14 mouse cellular contexts compared by ENCODE assay signal in genomic region chr15:77931689-77932016, GRCm38 (mm10). TPM values are rescaled to one million over a fixed set of nuclear protein-coding genes. Genes with fewer than 3 reads are reported as not detected.
A peak's percentile ranks its signal among the peaks of the same experiment; 100 is the strongest.
DNase-seq lines count a peak whose midpoint lies in the region; ATAC-seq and TF ChIP-seq lines count a peak whose summit lies in the region.
"Had no signal": no experiment of that assay in that cellular context is flagged by ENCODE, and none has a peak within 500 bp of the region (broad histone marks: within the 10 kb centered on the region; RNA-seq: fewer than 3 reads in every experiment).

No protein-coding gene starts in this region.

- in situ Hi-C loops in CH12.LX (cut with MboI; ENCODE audit: low pct_ligation_motif_present, low pct_unique_long_range_greater_than_20kb, low sequenced_read_pairs) = loop anchor here (5.0 kb wide), 1 partner anchor 41 kb away; the partner anchor contains the start of gene Eif3d

- no peak for TF ChIP-seq CTCF in heart, adult 2 months (IDR thresholded peaks at IDR 0.05)
- no peak for TF ChIP-seq CTCF in CH12.LX (conservative IDR thresholded peaks at IDR 0.05 in 1 of 2, IDR thresholded peaks at IDR 0.05 in 1 of 2; ENCODE audit: low read depth in 2 of 2, low read length in 2 of 2)
- TF ChIP-seq CTCF in hindbrain, postnatal 0 days (IDR thresholded peaks at IDR 0.05; ENCODE audit: low read depth) = no peak

- no peaks in the 10 kb centered on the region for H3K36me3 ChIP-seq in heart, adult 2 months (ENCODE audit: control insufficient read depth, insufficient read depth, low read length)
- peaks cover 7 to 11% of the 10 kb centered on the region in 2 experiments for H3K36me3 ChIP-seq in CH12.LX (replicated peaks in 1 of 2; ENCODE audit: control insufficient read depth in 1 of 2, insufficient read depth in 1 of 2, low read length in 1 of 2)
- H3K36me3 ChIP-seq in forebrain, embryonic 11.5 days (ENCODE audit: control insufficient read depth, insufficient read depth, low read length) = no peaks in the 10 kb centered on the region; the same call in 1 of the 2 replicates
- H3K36me3 ChIP-seq in hindbrain, postnatal 0 days (ENCODE audit: insufficient read depth, low read length) = 0 out of 2 replicates have a peak, but pooled peaks cover 1% of the 10 kb centered on the region

- no peaks in the 10 kb centered on the region for H3K27me3 ChIP-seq in heart, adult 2 months (ENCODE audit: control insufficient read depth, insufficient read depth, low read length)
- peaks cover 3% of the 10 kb centered on the region for H3K27me3 ChIP-seq in CH12.LX (replicated peaks)
- no peaks in the 10 kb centered on the region for H3K27me3 ChIP-seq in forebrain, embryonic 11.5 days (ENCODE audit: control insufficient read depth, insufficient read depth, low read length)
- H3K27me3 ChIP-seq in hindbrain, postnatal 0 days (ENCODE audit: insufficient read depth, low read length) = no peaks in the 10 kb centered on the region
- H3K27me3 ChIP-seq: embryonic facial prominence, embryonic 15.5 days; hindbrain, embryonic 15.5 days had no signal

- intact Hi-C loops in heart, adult 2 months (cut with DNase I) = loop anchor here (5.0 to 10.0 kb wide), 2 partner anchors 183 to 241 kb away; partner anchors contain the start of gene Ift27
- intact Hi-C loops in heart, postnatal 10 days (cut with DNase I) = loop anchor here (5.0 kb wide), 2 partner anchors 36 to 186 kb away; no protein-coding TSS in a partner anchor
- intact Hi-C loops in left cerebral cortex, postnatal 25 days (cut with DNase I) = no loop called here

- WGBS in heart, adult 2 months = 36% methylated on average over 6 of the region's 6 CpGs
- WGBS in forebrain, embryonic 11.5 days = 76% methylated on average over 6 of the region's 6 CpGs
- WGBS in hindbrain, postnatal 0 days = 72% methylated on average over 6 of the region's 6 CpGs

- H3K79me2 ChIP-seq in heart, adult 2 months (replicated peaks; ENCODE audit: control insufficient read depth, insufficient read depth, low read length) = no peaks in the 10 kb centered on the region
- peaks cover 11% of the 10 kb centered on the region for H3K79me2 ChIP-seq in CH12.LX (replicated peaks; ENCODE audit: control insufficient read depth, extremely low read depth, insufficient read depth, poor library complexity, severe bottlenecking)

- no peak overlapping the region for H3K4me3 ChIP-seq in heart, adult 2 months
- H3K4me3 ChIP-seq in CH12.LX (replicated peaks in 1 of 3; ENCODE audit: low read depth in 2 of 3, low read length in 2 of 3, poor library complexity in 1 of 3) = no peak overlapping the region
- no peak overlapping the region for H3K4me3 ChIP-seq in forebrain, embryonic 11.5 days (ENCODE audit: low read depth, low read length)
- H3K4me3 ChIP-seq in hindbrain, postnatal 0 days (ENCODE audit: low read length) = no peak overlapping the region
- H3K4me3 ChIP-seq: embryonic facial prominence, embryonic 15.5 days; hindbrain, embryonic 15.5 days had no signal

- dilution Hi-C loops in CH12.LX (cut with MboI; ENCODE audit: extremely low pct_ligation_motif_present, extremely low pct_unique_long_range_greater_than_20kb, low sequenced_read_pairs) = no loop called here

- H3K27ac ChIP-seq in heart, adult 2 months = no peak overlapping the region
- no peak overlapping the region for H3K27ac ChIP-seq in CH12.LX (ENCODE audit: insufficient read depth, low read depth)
- H3K27ac ChIP-seq in forebrain, embryonic 11.5 days (ENCODE audit: low read depth, low read length) = no peak overlapping the region
- H3K27ac ChIP-seq in hindbrain, postnatal 0 days = no peak overlapping the region
- H3K27ac ChIP-seq: embryonic facial prominence, embryonic 15.5 days; hindbrain, embryonic 15.5 days had no signal

- peak; percentile 42 to 51 for DNase-seq in heart, adult 2 months
- no peak for DNase-seq in heart, postnatal 10 days
- DNase-seq in CH12.LX (ENCODE audit: extremely low read depth) = peak; percentile 77
- DNase-seq in forebrain, embryonic 11.5 days (ENCODE audit: low spot score) = no peak
- DNase-seq in hindbrain, postnatal 0 days (ENCODE audit: low spot score) = no peak
- no peak for DNase-seq in left cerebral cortex, postnatal 25 days (ENCODE audit: low spot score in 2 of 2)
- DNase-seq: cerebellum, adult 2 months; kidney, postnatal 25 days had no signal

- peak; percentile 66 for ATAC-seq in erythroblast, adult 5-6 weeks (replicated peaks; ENCODE audit: low FRiP score, poor library complexity, severe bottlenecking)
- 0 out of 2 replicates have a peak, but pooled peaks have one; percentile 14 for ATAC-seq in monocyte, adult 5-6 weeks (replicated peaks; ENCODE audit: insufficient number of reproducible peaks, low FRiP score, low TSS enrichment, poor library complexity, severe bottlenecking)
- ATAC-seq in forebrain, embryonic 11.5 days (replicated peaks; ENCODE audit: low FRiP score) = no peak
- no peak for ATAC-seq in hindbrain, postnatal 0 days
- ATAC-seq: CD4-positive, CD25-positive, alpha-beta regulatory T cell, adult 4 months had no signal

- H3K4me1 ChIP-seq in heart, adult 2 months (ENCODE audit: control insufficient read depth, insufficient read depth, low read length) = peaks cover 12% of the 10 kb centered on the region
- peaks cover 18 to 59% of the 10 kb centered on the region in 2 experiments for H3K4me1 ChIP-seq in CH12.LX (ENCODE audit: control insufficient read depth in 1 of 2, insufficient read depth in 2 of 2)
- H3K4me1 ChIP-seq in forebrain, embryonic 11.5 days (replicated peaks; ENCODE audit: control insufficient read depth, insufficient read depth, low read length) = 0 out of 2 replicates have a peak, but pooled peaks cover 2% of the 10 kb centered on the region
- H3K4me1 ChIP-seq in hindbrain, postnatal 0 days (ENCODE audit: insufficient read depth, low read length) = peaks cover 21% of the 10 kb centered on the region

- no peak overlapping the region for H3K9ac ChIP-seq in heart, adult 2 months (ENCODE audit: low read depth, low read length)
- peak overlapping the region; percentile 10; the same call in 1 of the 2 replicates for H3K9ac ChIP-seq in CH12.LX (ENCODE audit: insufficient read depth, low read depth)
- H3K9ac ChIP-seq in forebrain, embryonic 11.5 days (ENCODE audit: low read length) = no peak overlapping the region
- H3K9ac ChIP-seq in hindbrain, postnatal 0 days (replicated peaks; ENCODE audit: low read length) = no peak overlapping the region
- H3K9ac ChIP-seq: embryonic facial prominence, embryonic 15.5 days; hindbrain, embryonic 15.5 days had no signal

- no peak for TF ChIP-seq RAD21 in CH12.LX (IDR thresholded peaks at IDR 0.05; ENCODE audit: low read depth, low read length)

- TF ChIP-seq POLR2A in heart, adult 2 months (IDR thresholded peaks at IDR 0.05; ENCODE audit: insufficient read depth, low read depth, low read length) = no peak
- peak; percentile 32; the same call in 1 of the 2 replicates for TF ChIP-seq POLR2A in CH12.LX (IDR thresholded peaks at IDR 0.05; ENCODE audit: low read depth, low read length)

- peak overlapping the region; percentile 57; the same call in 1 of the 2 replicates for H3K4me2 ChIP-seq in CH12.LX (ENCODE audit: insufficient read depth, low read depth, poor library complexity, severe bottlenecking)
- no peak overlapping the region for H3K4me2 ChIP-seq in forebrain, embryonic 11.5 days (ENCODE audit: low read depth, low read length, severe bottlenecking)
- H3K4me2 ChIP-seq in hindbrain, postnatal 0 days (ENCODE audit: low read depth, low read length) = no peak overlapping the region
- H3K4me2 ChIP-seq: embryonic facial prominence, embryonic 15.5 days; hindbrain, embryonic 15.5 days; midbrain, embryonic 11.5 days had no signal

- TF ChIP-seq EP300 in heart, adult 2 months (IDR thresholded peaks at IDR 0.05; ENCODE audit: insufficient read depth, low read depth, low read length) = no peak
- peak; percentile 92 for TF ChIP-seq EP300 in CH12.LX (IDR thresholded peaks at IDR 0.05; ENCODE audit: low read length)

- H3K9me3 ChIP-seq in CH12.LX (replicated peaks; ENCODE audit: low read length) = no peaks in the 10 kb centered on the region
- no peaks in the 10 kb centered on the region for H3K9me3 ChIP-seq in forebrain, embryonic 11.5 days (ENCODE audit: control insufficient read depth, low read length)
- H3K9me3 ChIP-seq in hindbrain, postnatal 0 days (ENCODE audit: low read length) = no peaks in the 10 kb centered on the region
- H3K9me3 ChIP-seq: embryonic facial prominence, embryonic 15.5 days; hindbrain, embryonic 15.5 days had no signal

RNA-seq across cellular contexts. Expression of gene Txn2, which starts 2.8 kb away (rescaled TPM):
- total RNA-seq in heart, adult 2 months (2021) = 100 to 1,000 TPM; 260 to 299 TPM
- 403 and 411 TPM in 2 replicates for polyA plus RNA-seq in heart, adult 2 months (2012; rRNA removed)
- 100 to 1,000 TPM; 200 to 221 TPM for total RNA-seq in heart, postnatal 10 days (2021)
- 105 and 122 TPM in 2 replicates for total RNA-seq in CH12.LX (2012; rRNA removed)
- total RNA-seq in CH12.LX (2014; rRNA removed) = 16.8 and 22.4 TPM in 2 replicates
- 188 and 209 TPM in 2 replicates for polyA plus RNA-seq in CH12.LX (2012; ENCODE audit: insufficient read length, low read depth)
- 63.7 and 67.4 TPM in 2 replicates for total RNA-seq in erythroblast, adult 5-6 weeks (2015; ENCODE audit: low replicate concordance)
- 16.9 and 29.4 TPM in 2 replicates for total RNA-seq in erythroblast, adult 5-6 weeks (2017; ENCODE audit: low replicate concordance)
- total RNA-seq in monocyte, adult 5-6 weeks (2017) = 27.0 to 38.4 TPM (median 33.9 TPM) in 3 replicates
- 232 and 267 TPM in 2 replicates for polyA plus RNA-seq in forebrain, embryonic 11.5 days (2014; fragmentation: Nextera tagmentation; extraction: Ambion mirVana)
- total RNA-seq in hindbrain, postnatal 0 days (2014; rRNA removed) = 46.4 and 52.5 TPM in 2 replicates
- 212 and 215 TPM in 2 replicates for polyA plus RNA-seq in hindbrain, postnatal 0 days (2015; fragmentation: Nextera tagmentation; extraction: Ambion mirVana)
- total RNA-seq in left cerebral cortex, postnatal 25 days (2021) = 100 to 1,000 TPM; 132 to 135 TPM

RNA-seq across cellular contexts. Expression of gene Foxred2, which starts 24.9 kb away (rescaled TPM):
- total RNA-seq in heart, adult 2 months (2021) = under 1 TPM; 0.39 to 0.84 TPM
- 0.96 and 1.1 TPM in 2 replicates for polyA plus RNA-seq in heart, adult 2 months (2012; rRNA removed)
- total RNA-seq in heart, postnatal 10 days (2021) = under 1 TPM; 0.20 to 0.38 TPM
- 0.17 and 0.59 TPM in 2 replicates for total RNA-seq in CH12.LX (2012; rRNA removed)
- 0.39 and 0.41 TPM in 2 replicates for total RNA-seq in CH12.LX (2014; rRNA removed)
- 0.18 and 0.43 TPM in 2 replicates for polyA plus RNA-seq in CH12.LX (2012; ENCODE audit: insufficient read length, low read depth)
- 2.1 and 5.9 TPM in 2 replicates for total RNA-seq in erythroblast, adult 5-6 weeks (2015; ENCODE audit: low replicate concordance)
- total RNA-seq in erythroblast, adult 5-6 weeks (2017; ENCODE audit: low replicate concordance) = 2.5 and 4.7 TPM in 2 replicates
- 4.6 to 5.4 TPM (median 5.1 TPM) in 3 replicates for total RNA-seq in monocyte, adult 5-6 weeks (2017)
- polyA plus RNA-seq in forebrain, embryonic 11.5 days (2014; fragmentation: Nextera tagmentation; extraction: Ambion mirVana) = 9.1 TPM in 2 replicates
- 26.5 and 38.7 TPM in 2 replicates for total RNA-seq in hindbrain, postnatal 0 days (2014; rRNA removed)
- polyA plus RNA-seq in hindbrain, postnatal 0 days (2015; fragmentation: Nextera tagmentation; extraction: Ambion mirVana) = 9.1 and 9.8 TPM in 2 replicates
- 10 to 100 TPM; 11.8 to 12.0 TPM for total RNA-seq in left cerebral cortex, postnatal 25 days (2021)

RNA-seq across cellular contexts. Expression of gene Eif3d, which starts 39.0 kb away (rescaled TPM):
- total RNA-seq in heart, adult 2 months (2021) = 10 to 100 TPM; 62.6 to 64.4 TPM
- polyA plus RNA-seq in heart, adult 2 months (2012; rRNA removed) = 69.5 and 87.6 TPM in 2 replicates
- 10 to 100 TPM; 91.8 to 94.0 TPM for total RNA-seq in heart, postnatal 10 days (2021)
- total RNA-seq in CH12.LX (2012; rRNA removed) (344 and 352 TPM in 2 replicates), CH12.LX (2014; rRNA removed) (269 and 302 TPM in 2 replicates)
- 406 and 493 TPM in 2 replicates for polyA plus RNA-seq in CH12.LX (2012; ENCODE audit: insufficient read length, low read depth)
- total RNA-seq in erythroblast, adult 5-6 weeks (2015; ENCODE audit: low replicate concordance) = 41.5 and 85.3 TPM in 2 replicates
- total RNA-seq in erythroblast, adult 5-6 weeks (2017; ENCODE audit: low replicate concordance) = 47.5 and 50.3 TPM in 2 replicates
- 119 to 136 TPM (median 124 TPM) in 3 replicates for total RNA-seq in monocyte, adult 5-6 weeks (2017)
- 243 and 275 TPM in 2 replicates for polyA plus RNA-seq in forebrain, embryonic 11.5 days (2014; fragmentation: Nextera tagmentation; extraction: Ambion mirVana)
- total RNA-seq in hindbrain, postnatal 0 days (2014; rRNA removed) = 121 and 139 TPM in 2 replicates
- polyA plus RNA-seq in hindbrain, postnatal 0 days (2015; fragmentation: Nextera tagmentation; extraction: Ambion mirVana) = 143 and 155 TPM in 2 replicates
- 100 to 1,000 TPM in 1 of 2 experiments, 10 to 100 TPM in 1; 97.3 to 105 TPM for total RNA-seq in left cerebral cortex, postnatal 25 days (2021)

Comparison
In these comparisons a context has a peak if more than half of its experiments do, and no peak if none do; other contexts are left out.
1. DNase-seq: peak in heart, adult 2 months (2 of 2) and CH12.LX (single experiment); none in heart, postnatal 10 days (0 of 2), forebrain, embryonic 11.5 days (single experiment), hindbrain, postnatal 0 days (single experiment) and left cerebral cortex, postnatal 25 days (0 of 2).
2. ATAC-seq: peak in erythroblast, adult 5-6 weeks (single experiment) and monocyte, adult 5-6 weeks (single experiment); none in forebrain, embryonic 11.5 days (single experiment) and hindbrain, postnatal 0 days (single experiment).